Mouse (Mus musculus) intestine, embryonic 16.5 days (tissue): ENCODE measurements around the gene Pop7. TPM values are rescaled to one million over a fixed set of nuclear protein-coding genes. Genes with fewer than 3 reads are reported as not detected.
A peak's percentile ranks its signal among the peaks of the same experiment; 100 is the strongest.

Experiments used
- ATAC-seq: fragments of 200-750 bp; cut with Nextera tagmentation; 2 replicates; pipeline ENCODE4 v1.8.0; 2017; ENCODE audit warnings: moderate TSS enrichment, moderate library complexity
- H3K27ac ChIP-seq: fragments of 300-500 bp; sonication (generic); 2 replicates; pipeline ENCODE4 v1.5.1; 2014; ENCODE audit warnings: mild to moderate bottlenecking, low read length
- H3K27me3 ChIP-seq: fragments of 300-500 bp; sonication (generic); replicated peaks from 2 replicates; pipeline ENCODE4 v1.6.1; 2014; ENCODE audit warnings: low read length, control low read depth, mixed read lengths; ENCODE audit not compliant: control insufficient read depth, insufficient read depth
- H3K36me3 ChIP-seq: fragments of 300-500 bp; sonication (generic); 2 replicates; pipeline ENCODE4 v1.6.1; 2014; ENCODE audit warnings: low read length, control low read depth; ENCODE audit not compliant: control insufficient read depth, insufficient read depth
- H3K4me1 ChIP-seq: fragments of 300-500 bp; sonication (generic); 2 replicates; pipeline ENCODE4 v1.6.1; 2014; ENCODE audit warnings: low read length, control low read depth, mixed read lengths; ENCODE audit not compliant: control insufficient read depth, insufficient read depth
- H3K4me2 ChIP-seq: fragments of 300-500 bp; sonication (generic); 2 replicates; pipeline ENCODE4 v1.6.1; 2014; ENCODE audit warnings: low read depth, low read length, control low read depth
- H3K4me3 ChIP-seq: fragments of 300-500 bp; sonication (generic); 2 replicates; pipeline ENCODE4 v1.5.1; 2014; ENCODE audit warnings: mild to moderate bottlenecking, low read length
- H3K9ac ChIP-seq: fragments of 300-500 bp; sonication (generic); 2 replicates; pipeline ENCODE4 v1.6.1; 2014; ENCODE audit warnings: low read depth, low read length
- H3K9me3 ChIP-seq: fragments of 300-500 bp; sonication (generic); 2 replicates; pipeline ENCODE4 v1.6.1; 2016; ENCODE audit warnings: low read length, control low read depth; ENCODE audit not compliant: control insufficient read depth
- WGBS: fragments of 180-500 bp; shearing (Covaris S2); extraction: QIAGEN DNeasy Blood & Tissue Kit; methylation state at CpG from one replicate; pipeline ENCODE4 v1.1.7; 2014; 5-methylcytosine and 5-hydroxymethylcytosine counted together
- polyA plus RNA-seq: library from polyadenylated mRNA; unstranded; fragments of >200 nt; fragmentation: Nextera tagmentation; extraction: Ambion mirVana; gene quantifications from 2 replicates; pipeline ENCODE4 v1.2.1, GENCODE M21; 2015

The Pop7 gene
- 58.6 and 62.1 TPM in 2 replicates for polyA plus RNA-seq

DNA sequence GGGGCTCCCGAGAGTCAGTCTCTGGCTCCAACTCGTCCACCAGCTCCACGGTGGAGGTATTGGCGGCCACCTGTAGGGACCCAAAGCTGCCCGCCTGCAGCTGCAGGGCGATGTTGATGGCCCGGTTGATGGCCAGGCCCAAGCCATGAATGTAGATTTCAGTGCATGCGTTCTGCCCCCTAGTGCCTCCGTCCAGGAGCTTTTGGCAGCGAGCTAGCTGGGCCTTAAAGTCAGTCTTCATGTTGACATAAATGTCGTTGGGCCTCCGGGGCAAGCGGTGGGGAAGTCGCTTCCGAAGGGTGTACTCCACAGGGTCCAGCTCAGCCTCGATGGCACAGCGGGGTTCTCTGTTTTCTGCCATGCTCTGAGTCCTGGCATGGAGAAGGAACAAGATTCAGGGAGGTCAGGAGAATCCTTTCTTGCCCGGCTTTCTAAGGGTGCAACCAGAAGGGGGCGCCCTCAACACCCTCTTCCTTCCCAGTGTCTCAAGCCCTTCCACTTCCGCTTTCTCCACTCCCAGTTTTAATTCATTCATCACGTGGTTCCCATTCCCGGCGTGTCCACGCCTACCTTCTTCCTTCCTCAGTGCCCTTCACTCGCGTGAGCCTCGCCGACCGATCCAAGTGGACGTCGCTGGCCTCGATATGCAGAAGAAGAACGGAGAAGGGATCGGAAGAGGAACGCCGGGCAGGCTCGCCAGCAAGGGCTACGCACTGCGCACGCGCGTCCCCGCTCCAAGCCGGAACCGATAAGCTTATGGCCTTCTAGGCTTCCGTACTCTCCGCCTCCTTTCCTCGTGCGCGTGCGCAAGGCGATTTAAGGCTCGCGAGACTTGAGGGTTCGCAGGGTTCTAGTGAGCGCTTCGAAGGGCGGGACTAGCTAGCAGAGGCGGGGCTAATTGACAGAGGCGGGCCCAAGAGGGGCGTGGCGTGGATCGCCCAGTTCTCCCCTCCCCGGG lies at the start of gene Pop7:
Pop7 (minus strand) TSS at position 810 of the 958 bp plus-strand sequence.
- no peaks in the 10 kb centered on the region for H3K27me3 ChIP-seq
- H3K9ac ChIP-seq, result peak within 1 kb of the TSS; percentile 86
- H3K27ac ChIP-seq, result peak within 1 kb of the TSS; percentile 96
- ATAC-seq, result peak; percentile 96
- WGBS, result 1% methylated on average over 64 of the region's 64 CpGs
- no peaks in the 10 kb centered on the region for H3K36me3 ChIP-seq
- peaks cover 14% of the 10 kb centered on the region for H3K4me1 ChIP-seq
- peak within 1 kb of the TSS; percentile 91 for H3K4me2 ChIP-seq
- no peaks in the 10 kb centered on the region for H3K9me3 ChIP-seq
- peak within 1 kb of the TSS; percentile 64 for H3K4me3 ChIP-seq

DNA sequence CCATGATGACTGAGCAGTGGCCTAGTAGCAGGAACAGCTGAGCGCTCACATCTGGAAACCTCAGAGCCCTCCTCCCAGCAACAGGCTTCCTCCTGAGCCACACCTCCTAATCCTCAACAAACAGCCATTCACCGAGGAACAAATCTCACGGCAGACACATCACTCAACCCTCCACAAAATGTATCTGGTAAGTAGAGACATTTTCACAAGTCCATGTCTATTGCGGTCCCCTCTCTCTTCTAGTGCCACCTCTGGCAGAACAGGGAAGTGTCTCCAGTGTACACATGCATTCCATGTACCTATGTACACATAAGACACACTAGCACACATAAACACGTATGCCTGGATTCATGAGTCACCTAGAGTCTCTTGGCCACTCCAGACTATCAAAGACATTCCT lies 48.8 kb upstream of the Pop7 start:
- Histone ChIP-seq H3K36me3 (no peaks in the 10 kb centered on the region), H3K4me1 (peaks cover 5% of the 10 kb centered on the region; the same call in 1 of the 2 replicates), H3K9ac (no peak overlapping the region), H3K9me3 (0 out of 2 replicates have a peak, but pooled peaks cover 3% of the 10 kb centered on the region), H3K27ac (no peak overlapping the region), H3K4me2 (no peak overlapping the region), H3K27me3 (peaks cover 11% of the 10 kb centered on the region), H3K4me3 (no peak overlapping the region)
- 66% methylated on average over 5 of the region's 5 CpGs for WGBS
- ATAC-seq, result no peak

DNA sequence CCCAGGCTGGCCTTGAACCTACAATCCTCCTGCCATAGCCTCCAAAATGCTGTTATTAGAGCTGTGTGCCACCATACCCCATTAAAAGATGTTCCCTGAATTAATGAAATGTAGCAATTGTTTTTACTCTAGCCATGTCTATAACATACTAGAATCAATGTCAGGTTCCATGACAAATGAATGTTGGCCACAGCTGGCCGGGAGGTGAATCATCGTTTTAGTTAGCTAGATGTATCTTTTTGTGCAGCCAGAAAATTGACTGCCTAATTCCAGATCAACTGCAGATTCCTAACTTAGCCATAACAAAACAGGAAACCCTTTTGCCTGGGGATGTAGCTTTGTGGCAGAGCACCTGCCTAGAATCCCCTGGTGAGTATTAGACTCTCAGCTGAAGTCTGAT lies 47.5 kb upstream of the Pop7 start:
- peaks cover 5% of the 10 kb centered on the region; the same call in 1 of the 2 replicates for H3K4me1 ChIP-seq
- ATAC-seq, result no peak
- H3K9ac ChIP-seq, result no peak overlapping the region
- H3K9me3 ChIP-seq, result no peaks in the 10 kb centered on the region
- peaks cover 11% of the 10 kb centered on the region for H3K27me3 ChIP-seq
- H3K27ac ChIP-seq, result no peak overlapping the region
- 87% methylated on average over 2 of the region's 2 CpGs for WGBS
- no peak overlapping the region for H3K4me3 ChIP-seq
- H3K4me2 ChIP-seq, result no peak overlapping the region
- no peaks in the 10 kb centered on the region for H3K36me3 ChIP-seq

DNA sequence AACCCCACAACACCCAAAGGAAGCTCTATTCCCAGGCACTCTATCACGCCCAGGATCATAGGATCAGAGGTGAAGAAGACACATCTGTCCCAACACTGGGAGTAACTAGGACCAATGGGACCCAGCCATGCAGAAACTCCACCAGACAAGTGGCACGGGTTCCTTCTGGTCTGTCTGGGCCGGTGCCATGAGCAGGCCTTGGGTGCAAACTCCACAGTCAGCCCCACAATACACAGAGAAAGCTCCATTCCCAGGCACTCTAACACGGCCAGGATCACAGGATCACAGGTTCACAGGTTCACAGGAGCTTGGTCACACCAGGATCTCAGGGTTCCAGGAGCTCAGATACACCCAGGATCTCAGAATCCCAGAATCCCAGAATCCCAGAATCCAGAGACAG lies 43.3 kb upstream of the Pop7 start:
- Histone ChIP-seq H3K4me1 (no peaks in the 10 kb centered on the region), H3K4me3 (no peak overlapping the region), H3K4me2 (no peak overlapping the region), H3K9ac (no peak overlapping the region), H3K27ac (no peak overlapping the region), H3K27me3 (no peaks in the 10 kb centered on the region), H3K9me3 (no peaks in the 10 kb centered on the region), H3K36me3 (no peaks in the 10 kb centered on the region)
- WGBS, result 80% methylated on average over 4 of the region's 4 CpGs
- no peak for ATAC-seq

DNA sequence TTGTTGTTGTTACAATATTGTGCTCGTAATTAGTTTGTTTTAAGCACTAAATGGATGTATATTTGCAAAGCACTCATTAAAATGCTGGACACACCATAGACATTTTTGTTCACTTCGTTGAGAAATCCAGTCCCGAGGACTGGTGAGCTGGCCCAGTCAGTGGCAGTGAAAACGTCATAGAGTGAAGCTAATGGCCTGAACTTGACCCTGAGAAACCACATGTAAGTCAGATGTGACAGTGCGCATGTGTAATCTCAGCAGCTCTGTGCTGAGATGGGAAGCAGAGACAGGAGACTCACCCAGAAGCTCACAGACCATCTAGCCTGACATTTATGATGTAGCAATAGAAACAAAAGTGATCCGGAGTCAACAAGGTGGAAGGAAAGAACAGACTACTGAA lies 42.6 kb upstream of the Pop7 start:
- Histone ChIP-seq H3K9me3 (no peaks in the 10 kb centered on the region), H3K4me1 (no peaks in the 10 kb centered on the region), H3K27me3 (no peaks in the 10 kb centered on the region), H3K36me3 (no peaks in the 10 kb centered on the region), H3K4me2 (no peak overlapping the region), H3K9ac (no peak overlapping the region), H3K4me3 (no peak overlapping the region), H3K27ac (no peak overlapping the region)
- WGBS, result 59% methylated on average over 6 of the region's 6 CpGs
- ATAC-seq, result no peak

DNA sequence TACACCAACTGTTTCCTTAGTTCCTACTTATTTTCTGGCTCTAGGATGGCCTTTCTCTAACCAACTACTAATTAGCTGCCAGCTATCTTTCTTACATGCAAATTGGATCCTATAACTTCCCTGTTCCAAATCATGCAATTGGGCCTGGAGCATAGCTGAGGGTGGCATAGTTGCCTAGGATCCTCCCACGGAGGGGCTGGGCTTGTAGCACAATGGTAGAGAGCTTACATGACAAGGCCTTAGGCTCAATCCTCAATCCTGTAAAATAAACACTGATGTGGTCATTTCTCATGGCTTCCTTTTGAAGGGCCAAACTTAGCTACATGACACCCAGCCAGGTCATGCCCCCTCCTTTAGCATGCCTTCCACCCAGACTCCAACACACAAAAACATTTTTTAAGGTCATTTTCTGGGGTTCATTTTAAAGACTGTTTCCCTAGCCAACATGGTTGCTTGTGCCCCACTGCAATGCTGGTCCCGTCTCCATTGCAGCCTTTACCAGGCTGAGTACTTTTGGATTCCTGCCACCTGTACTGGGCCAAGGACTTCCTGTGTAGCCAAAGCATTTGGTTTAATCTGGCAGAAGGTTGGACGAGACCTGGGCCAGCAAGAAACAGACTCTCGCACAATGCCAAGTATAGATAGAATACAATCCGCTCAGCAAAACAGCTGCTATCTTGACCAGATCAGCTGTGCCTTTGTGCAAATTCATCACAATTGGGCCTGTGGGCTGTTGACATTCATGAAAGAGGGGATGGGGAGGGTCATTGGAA lies 39.6 kb upstream of the Pop7 start:
- 72% methylated on average over 5 of the region's 5 CpGs for WGBS
- Histone ChIP-seq H3K27ac (no peak overlapping the region), H3K4me1 (no peaks in the 10 kb centered on the region), H3K27me3 (no peaks in the 10 kb centered on the region), H3K9ac (no peak overlapping the region), H3K4me2 (no peak overlapping the region), H3K36me3 (no peaks in the 10 kb centered on the region), H3K4me3 (no peak overlapping the region), H3K9me3 (no peaks in the 10 kb centered on the region)
- ATAC-seq, result no peak

DNA sequence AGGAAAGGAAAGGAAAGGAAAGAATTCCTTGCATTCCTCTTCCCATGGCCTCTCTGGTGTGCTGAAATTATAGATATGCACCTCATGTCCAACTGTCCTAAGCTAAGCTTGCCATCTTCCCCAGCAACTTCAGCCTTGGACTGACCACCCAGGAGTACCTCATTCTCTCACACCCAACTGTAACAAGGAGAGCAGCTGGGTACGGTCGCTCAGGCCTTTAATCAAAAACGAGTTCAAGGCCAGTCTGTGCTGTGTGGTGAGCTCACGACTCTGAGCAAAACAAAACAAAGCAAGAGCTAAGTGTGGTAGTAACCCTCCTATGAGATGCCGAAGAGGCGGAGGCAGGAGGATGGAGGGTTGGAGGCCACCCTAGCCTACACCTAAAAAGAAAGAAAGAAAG lies 38.7 kb upstream of the Pop7 start:
- H3K9ac ChIP-seq, result no peak overlapping the region
- no peak overlapping the region for H3K4me2 ChIP-seq
- no peak overlapping the region for H3K4me3 ChIP-seq
- 71% methylated on average over 6 of the region's 6 CpGs for WGBS
- no peaks in the 10 kb centered on the region for H3K9me3 ChIP-seq
- H3K27ac ChIP-seq, result no peak overlapping the region
- H3K27me3 ChIP-seq, result no peaks in the 10 kb centered on the region
- ATAC-seq, result no peak
- H3K4me1 ChIP-seq, result no peaks in the 10 kb centered on the region
- no peaks in the 10 kb centered on the region for H3K36me3 ChIP-seq

DNA sequence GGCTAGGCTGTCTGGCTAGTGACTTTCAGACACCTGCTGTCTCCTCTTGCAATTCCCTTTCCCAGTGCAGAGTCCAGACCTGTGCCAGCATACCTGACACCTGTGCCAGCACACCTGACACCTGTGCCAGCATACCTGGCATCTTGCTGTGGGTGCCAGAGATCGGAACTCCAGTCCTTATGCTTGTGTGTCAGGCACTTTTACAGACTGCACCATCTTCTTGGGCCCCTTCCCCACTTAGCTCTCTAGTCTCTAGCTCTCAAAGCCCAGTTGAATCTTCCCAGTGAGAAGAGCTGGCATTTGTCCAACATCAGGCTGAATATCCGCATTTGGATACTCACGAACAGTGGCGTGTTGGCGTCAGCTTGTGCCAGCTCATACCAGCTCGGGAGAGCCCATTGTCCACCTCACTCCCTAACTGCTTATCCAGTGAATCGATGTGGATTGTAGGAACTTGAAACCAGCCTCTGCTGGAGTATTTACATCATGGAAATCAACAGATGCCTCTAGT lies 37.0 kb upstream of the Pop7 start:
- WGBS, result 54% methylated on average over 7 of the region's 7 CpGs
- H3K9me3 ChIP-seq, result no peaks in the 10 kb centered on the region
- ATAC-seq, result no peak
- H3K27ac ChIP-seq, result no peak overlapping the region
- no peak overlapping the region for H3K9ac ChIP-seq
- H3K4me2 ChIP-seq, result no peak overlapping the region
- H3K36me3 ChIP-seq, result no peaks in the 10 kb centered on the region
- H3K4me3 ChIP-seq, result no peak overlapping the region
- no peaks in the 10 kb centered on the region for H3K27me3 ChIP-seq
- H3K4me1 ChIP-seq, result no peaks in the 10 kb centered on the region

DNA sequence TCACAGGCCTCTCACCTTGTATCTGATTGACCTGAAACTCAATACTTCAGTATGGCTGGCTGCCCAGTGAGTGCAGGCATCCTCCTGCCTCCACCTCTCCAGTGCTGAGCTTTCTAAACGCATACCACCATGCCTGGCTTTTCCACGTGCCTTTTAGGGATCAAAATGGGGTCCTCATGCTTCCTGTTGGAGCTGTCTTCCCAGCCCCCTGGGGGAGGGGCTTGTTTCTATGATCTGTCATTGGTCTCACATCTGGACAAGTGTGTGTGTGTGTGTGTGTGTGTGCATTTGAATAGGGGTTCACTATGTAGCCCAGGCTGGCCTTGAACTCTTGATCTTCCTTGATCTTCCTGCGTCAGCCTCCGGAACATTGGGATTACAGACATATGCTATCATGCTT lies 35.1 kb upstream of the Pop7 start:
- no peak overlapping the region for H3K4me2 ChIP-seq
- H3K36me3 ChIP-seq, result no peaks in the 10 kb centered on the region
- H3K9ac ChIP-seq, result no peak overlapping the region
- H3K9me3 ChIP-seq, result no peaks in the 10 kb centered on the region
- peaks cover 3% of the 10 kb centered on the region; the same call in 1 of the 2 replicates for H3K4me1 ChIP-seq
- H3K27me3 ChIP-seq, result no peaks in the 10 kb centered on the region
- no peak overlapping the region for H3K4me3 ChIP-seq
- WGBS, result 53% methylated on average over 4 of the region's 4 CpGs
- no peak for ATAC-seq
- H3K27ac ChIP-seq, result no peak overlapping the region
